Mouse (Mus musculus): ENCODE data around the gene Chil1. TPM values are rescaled to one million over a fixed set of nuclear protein-coding genes. Genes with fewer than 3 reads are reported as not detected.

The Chil1 gene
- total RNA-seq, 2 experiments from 2014 or later, result 9.7 to 12.8 TPM

DNA sequence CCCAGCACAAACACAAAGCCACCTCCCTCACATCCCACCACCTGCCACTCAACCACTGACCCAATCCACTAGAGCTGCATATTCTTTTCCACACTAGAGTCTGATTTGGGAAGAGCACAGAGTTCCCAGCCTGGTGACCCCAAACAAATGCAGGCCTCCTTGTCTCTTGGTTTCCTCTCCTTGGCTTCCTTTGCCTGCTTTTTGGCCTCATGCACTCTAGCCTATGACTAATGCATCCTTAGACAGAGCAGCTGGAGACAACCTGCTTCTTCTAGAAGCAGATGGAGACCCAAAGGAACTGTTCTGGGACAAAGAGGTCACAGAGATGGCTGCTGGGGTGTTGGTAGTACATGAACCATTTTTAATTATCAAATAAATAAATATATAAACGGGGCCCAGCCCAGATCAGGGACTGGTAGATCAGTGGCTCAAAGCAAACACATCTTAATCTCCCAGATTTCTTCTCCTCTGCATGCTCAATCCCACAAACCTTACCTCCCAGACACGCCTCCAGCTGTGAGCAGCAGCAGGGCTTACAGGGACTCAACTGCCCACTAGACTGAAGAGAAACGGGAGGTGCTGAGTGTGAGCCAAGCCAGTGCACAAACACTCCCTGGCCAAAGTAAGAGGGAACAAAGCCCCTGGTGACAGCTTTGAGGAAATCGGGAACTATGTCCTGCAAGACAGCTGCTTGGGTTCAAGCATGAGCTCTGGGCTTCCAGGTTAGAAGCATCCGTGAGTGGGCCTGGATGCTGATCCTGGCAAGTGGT is 48.0 kb downstream of the Chil1 start:
- no peak for DNase-seq (ENCODE audit: low spot score in 2 of 2)

DNA sequence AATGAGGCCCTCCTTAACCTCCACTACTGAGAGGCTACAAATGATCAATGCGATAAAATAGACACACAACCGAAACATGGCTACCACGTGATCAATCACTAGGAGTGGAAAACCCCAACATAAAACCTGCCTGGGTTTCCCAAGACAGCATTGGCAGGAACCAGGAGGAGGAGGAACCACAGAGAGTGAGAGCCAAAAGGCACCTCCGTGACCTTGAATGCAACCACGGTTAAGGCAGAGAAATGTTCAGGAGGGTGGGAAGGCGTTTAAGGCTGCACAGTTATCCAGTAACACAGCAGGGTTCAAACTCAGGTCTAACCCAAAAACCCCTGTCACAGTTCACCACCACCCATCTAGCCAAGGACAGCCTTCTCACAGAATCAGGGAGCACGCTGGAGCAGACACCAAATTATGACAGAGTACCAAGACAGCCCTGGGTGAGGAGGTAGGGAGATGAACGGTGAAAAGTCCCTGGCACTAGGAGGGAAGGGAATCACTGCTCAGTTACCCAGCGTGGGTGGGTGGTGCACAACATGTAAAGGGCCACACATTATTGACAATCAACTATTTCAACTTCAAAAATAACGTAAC is 48.8 kb downstream of the Chil1 start:
- DNase-seq (ENCODE audit: low spot score in 2 of 2), result no peak

DNA sequence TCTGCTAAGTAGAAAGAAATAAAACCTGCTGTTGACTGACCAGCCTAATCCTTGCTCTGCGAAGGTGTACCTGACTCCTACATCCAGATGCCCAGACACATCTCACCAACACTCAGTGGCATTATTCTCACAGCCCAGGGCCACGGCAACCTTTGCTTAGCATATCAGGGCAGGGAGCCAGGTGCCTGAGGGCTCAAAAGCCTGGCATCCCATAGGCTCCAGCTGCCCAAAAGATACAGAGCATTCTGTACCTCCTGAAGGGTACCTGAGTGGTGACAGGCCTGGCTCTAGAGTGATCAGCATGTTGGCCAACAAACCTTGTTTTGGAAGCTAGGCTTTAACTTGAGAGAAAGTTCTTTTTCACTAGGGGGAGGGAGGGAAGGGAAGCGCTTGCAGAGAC is 49.3 kb downstream of the Chil1 start:
- DNase-seq (ENCODE audit: low spot score in 2 of 2), result no peak

DNA sequence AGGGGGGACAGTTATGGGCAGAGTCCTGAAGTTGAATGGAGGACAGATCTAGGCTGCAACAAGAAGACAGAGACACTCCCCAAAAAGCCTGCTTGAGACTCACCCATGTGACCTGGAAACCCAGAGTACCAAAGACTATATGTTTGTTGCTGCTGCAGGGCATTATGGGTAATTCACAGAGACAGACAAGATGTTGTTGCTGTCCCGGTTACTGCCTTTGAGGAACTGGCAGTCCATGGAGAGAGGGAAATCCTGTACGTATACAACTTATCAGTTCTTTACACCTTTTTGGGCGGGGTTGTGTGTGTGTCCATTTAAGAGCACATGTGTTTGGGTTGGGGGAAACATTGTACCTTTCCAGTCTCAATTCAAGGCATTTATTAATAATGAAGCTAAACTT is 49.7 kb downstream of the Chil1 start:
- DNase-seq (ENCODE audit: low spot score in 2 of 2), result no peak

DNA sequence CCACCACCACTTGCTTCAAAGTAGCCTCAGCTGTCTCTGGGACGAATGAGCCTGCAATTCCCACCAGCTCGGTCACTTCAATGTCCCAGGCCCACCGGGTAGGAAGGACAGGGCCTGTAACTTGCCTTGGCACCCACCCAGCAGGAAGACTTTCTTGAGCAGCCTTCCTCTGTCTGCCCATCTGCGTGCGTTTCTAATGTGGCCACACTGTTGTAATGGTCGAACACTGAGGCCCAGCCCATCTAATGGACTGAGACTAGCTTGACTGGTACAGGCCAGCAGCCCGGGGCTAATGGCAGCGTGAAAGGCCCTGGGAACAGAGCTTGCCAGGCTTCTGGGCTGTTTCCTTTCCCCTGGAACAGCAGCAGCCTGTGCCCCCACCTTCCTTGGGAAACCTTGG is 50.4 kb downstream of the Chil1 start:
- DNase-seq (ENCODE audit: low spot score in 2 of 2), result no peak

DNA sequence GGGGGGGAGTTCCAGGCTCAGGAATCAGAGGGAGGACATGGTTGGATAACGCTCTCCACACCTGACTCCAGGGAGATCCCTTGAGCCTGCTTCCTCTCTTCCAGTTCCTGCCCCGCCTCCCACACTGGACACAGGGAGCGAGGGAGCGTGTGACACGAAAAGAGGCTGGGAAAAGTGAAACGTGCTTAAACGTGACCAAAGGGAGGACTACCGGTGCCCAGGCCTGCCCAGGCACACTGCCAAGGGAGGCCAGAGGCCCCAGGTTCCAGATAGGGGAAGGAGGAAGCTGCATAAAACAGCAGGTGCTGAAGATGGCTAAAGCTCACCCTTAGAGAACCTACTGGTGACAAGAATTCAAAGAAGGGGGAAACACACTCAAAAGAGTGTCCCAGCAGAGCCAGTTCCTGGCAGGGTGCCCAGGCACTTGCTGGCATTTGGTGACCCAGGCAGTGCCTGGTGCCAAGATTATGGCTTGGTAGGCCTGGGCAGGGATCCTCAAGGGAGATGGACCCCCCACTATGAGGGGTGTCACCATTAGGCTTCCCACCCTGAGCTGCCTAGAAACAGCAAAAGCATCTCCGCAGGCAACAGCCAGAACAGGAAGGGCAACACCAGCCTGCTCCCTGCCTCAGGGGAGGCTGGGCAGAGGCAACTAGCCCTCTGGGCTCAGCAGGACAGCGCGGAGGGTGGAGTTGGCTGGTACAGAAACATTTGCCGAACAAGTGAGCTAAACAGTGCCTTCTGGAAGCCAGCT is 51.0 kb downstream of the Chil1 start:
- peak in 1 of 2 experiments; percentile 48 for DNase-seq (ENCODE audit: low spot score in 2 of 2)

DNA sequence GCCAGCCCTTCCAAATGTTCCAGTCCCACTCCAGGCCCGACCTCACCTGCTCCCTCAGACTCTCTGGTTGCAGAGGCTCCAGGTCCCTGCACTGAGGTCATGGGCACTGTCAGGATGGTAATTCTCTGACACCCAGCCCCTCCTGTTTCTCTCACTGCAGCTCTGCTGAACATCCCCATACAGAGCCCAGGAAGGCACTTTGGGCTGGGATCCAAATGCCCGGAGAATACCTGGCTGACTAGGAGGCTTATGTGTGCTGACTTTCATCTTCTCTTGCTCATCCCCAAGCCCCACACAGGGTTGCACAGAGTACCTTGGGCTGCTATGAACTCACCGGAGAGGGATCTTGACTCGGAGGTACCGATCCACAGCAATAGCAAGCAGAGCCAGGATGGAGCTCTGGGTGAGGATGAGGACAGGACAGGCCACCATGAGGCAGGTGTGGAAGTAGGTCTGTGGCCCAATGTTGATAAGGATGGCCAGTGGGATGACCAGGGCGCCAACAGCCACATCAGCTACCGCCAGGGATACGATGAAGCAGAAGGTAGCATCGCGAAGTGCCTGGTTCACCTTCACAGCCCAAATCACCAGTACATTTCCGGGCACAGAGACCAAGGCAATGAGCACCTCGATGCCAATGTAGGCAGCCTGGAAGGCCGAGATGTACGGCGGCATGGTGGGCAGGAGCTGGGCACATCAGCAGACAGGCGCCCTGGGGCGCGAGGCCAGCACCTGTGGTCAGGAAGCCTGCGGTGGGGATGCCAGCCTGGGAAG is 51.9 kb downstream of the Chil1 start:
- no peak for DNase-seq (ENCODE audit: low spot score in 2 of 2)

DNA sequence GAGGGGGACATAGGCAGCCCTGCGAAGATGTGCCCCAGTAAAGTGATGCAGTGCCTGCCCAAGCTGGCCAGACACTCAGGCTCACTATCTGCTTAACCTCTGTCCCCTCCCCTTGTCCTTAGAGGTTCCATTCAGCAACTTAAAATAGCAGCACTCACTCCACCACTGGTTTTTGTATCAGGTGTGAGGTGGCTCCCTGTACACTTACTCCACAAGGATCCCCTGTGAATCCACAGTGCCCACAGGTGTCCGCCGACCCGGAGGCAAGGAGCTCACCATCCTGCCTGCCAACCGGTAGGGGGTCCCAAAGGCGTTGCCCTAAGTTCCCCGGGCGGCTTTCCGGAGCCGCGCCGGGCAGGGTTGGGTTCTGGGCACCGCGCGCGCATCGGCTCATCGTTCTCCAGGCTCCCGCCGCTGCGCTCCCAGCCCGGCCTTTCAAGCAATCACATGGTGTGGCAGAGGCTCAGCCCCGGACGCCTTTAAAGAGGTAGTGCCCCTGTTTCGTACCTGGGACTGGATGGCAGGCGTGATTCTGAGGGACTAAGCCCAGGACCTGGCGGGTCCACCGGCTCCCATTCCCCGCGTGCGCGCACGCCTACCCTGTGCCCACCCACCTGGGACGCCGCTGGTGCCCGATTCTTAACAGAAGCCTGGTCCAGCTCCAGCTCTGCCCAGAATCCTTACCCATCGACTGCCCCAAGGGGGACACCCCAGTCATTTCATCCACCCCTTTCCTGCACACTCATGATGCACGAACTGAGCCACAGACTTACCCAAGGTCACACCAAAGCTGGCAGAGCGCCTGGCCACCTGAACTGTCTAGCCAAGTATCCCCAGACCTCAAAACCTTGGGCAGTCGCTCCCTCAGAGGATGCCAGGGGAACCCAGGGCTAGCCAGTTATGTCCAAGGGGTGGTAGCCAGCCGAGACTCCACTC is 52.7 kb downstream of the Chil1 start:
- DNase-seq (ENCODE audit: low spot score in 2 of 2), result peak in 1 of 2 experiments; percentile 44

DNA sequence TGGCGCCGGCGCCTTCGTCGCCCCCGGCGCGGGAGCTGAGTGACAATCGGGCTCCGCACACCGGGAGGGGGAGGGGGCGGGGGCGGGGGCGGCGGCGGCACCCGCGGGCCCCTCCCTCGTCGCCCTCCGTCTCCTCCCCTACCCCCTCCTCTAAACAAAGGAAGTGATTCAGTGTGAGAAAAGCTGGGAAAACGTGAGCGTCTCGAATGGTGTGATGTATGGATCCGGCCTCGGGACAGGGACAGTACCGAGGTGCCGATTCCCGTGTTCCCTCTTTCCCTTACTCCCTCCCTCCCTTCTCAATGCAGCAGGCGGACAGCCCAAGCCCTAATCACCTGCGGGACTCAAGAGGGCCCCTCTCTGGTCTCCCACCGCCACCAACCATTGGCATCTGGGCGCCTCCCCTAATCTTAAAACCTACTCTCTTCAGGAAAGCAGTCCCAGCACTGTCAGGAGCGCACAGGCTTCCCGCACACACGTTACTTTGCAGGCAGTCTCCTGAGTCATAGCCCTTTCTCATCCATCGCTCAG is 53.5 kb downstream of the Chil1 start, which contains the start of gene Adora1:
TSS of gene Adora1 (minus strand) at position 41 of the 531 bp plus-strand sequence.
- DNase-seq (ENCODE audit: low spot score in 2 of 2), result no peak

DNA sequence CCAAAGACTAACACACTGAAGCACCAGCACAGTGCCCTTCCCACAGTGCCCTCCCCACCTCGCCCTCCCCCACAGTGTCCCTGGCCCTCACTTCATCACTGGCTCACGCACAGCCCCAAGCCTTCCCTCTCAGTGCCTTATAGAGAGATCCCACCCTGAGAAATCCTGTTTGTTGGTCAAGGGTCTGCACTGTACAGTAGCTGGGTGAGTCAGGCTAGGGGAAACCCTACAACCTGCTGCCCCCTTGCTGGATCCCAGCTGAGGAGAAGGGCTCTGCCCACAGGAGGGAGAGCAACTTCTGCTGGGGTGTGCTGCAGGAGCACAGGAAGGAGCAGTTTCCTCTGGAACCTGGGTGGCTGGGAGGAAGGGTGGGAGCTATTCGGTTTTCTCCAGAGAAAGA is 54.2 kb downstream of the Chil1 start:
- DNase-seq (ENCODE audit: low spot score in 2 of 2), result no peak

DNA sequence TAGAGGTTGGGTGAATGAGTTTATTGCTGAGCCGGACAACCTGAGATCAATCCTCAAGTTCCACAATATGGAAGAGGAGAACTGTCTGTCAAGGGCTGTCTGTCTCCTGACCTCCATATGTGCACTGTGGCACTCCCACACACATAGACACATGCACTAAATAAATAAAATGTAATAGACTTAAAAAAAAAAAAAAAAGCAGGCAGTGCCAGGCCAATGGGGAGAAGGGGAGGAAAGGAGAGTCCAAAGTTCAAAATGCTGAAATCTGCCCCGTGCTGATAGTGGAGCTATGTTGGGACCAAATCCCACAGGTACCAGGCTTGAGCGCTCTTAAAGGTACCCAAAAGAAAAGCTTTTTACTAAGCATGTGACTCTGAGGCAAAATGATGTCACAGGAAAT is 55.5 kb downstream of the Chil1 start:
- no peak for DNase-seq (ENCODE audit: low spot score in 2 of 2)

Other genes starting within 250 kb of the Chil1 start
- gene Fmod, start 144.9 kb upstream of the Chil1 start, total RNA-seq (2021), result 100 to 1,000 TPM; 108 to 184 TPM
- 10 to 100 TPM; 22.4 to 26.7 TPM for gene Btg2, start 103.1 kb upstream of the Chil1 start, total RNA-seq (2021)
- gene Chit1, start 70.9 kb upstream of the Chil1 start, total RNA-seq (2021), result under 1 TPM; 0.16 to 0.27 TPM
- gene Mybph, start 11.3 kb downstream of the Chil1 start, total RNA-seq (2021), result 10 to 100 TPM; 64.5 to 81.3 TPM
- under 1 TPM; 0.61 to 0.78 TPM for gene Adora1, start 53.3 kb downstream of the Chil1 start, total RNA-seq (2021)
- gene Myog, start 107.8 kb downstream of the Chil1 start, total RNA-seq (2021), result 100 to 1,000 TPM; 212 to 220 TPM
- gene Ppfia4, start 150.8 kb downstream of the Chil1 start, total RNA-seq (2021), result 10 to 100 TPM; 25.5 to 26.2 TPM
- 10 to 100 TPM; 26.9 to 35.5 TPM for gene Tmem183a, start 179.8 kb downstream of the Chil1 start, total RNA-seq (2021)
- not detected for gene 4933406M09Rik, start 203.8 kb downstream of the Chil1 start, total RNA-seq (2021)
- gene Cyb5r1, start 223.4 kb downstream of the Chil1 start, total RNA-seq (2021), result 10 to 100 TPM; 75.7 to 88.5 TPM
- 10 to 100 TPM; 96.9 to 97.4 TPM for gene Adipor1, start 233.2 kb downstream of the Chil1 start, total RNA-seq (2021)